Mouse (Mus musculus) embryonic facial prominence, embryonic 15.5 days (tissue): ENCODE measurements around the gene Nfatc2. TPM values are rescaled to one million over a fixed set of nuclear protein-coding genes. Genes with fewer than 3 reads are reported as not detected.

Experiments
- ATAC-seq: fragments of 200-750 bp; cut with Nextera tagmentation; 2 replicates; pipeline ENCODE4 v1.8.0; 2017; ENCODE audit warnings: low read depth, moderate TSS enrichment; ENCODE audit not compliant: insufficient number of reproducible peaks, low FRiP score, low TSS enrichment
- H3K27ac ChIP-seq: fragments of 300-500 bp; sonication (generic); replicated peaks from 2 replicates; pipeline ENCODE4 v1.5.1; 2015; ENCODE audit warnings: mild to moderate bottlenecking, inconsistent platforms
- H3K27me3 ChIP-seq: fragments of 300-500 bp; sonication (generic); 2 replicates; pipeline ENCODE4 v1.6.1; 2015; ENCODE audit warnings: inconsistent platforms
- H3K36me3 ChIP-seq: fragments of 300-500 bp; sonication (generic); 2 replicates; pipeline ENCODE4 v1.6.1; 2015; ENCODE audit warnings: mild to moderate bottlenecking, inconsistent platforms
- H3K4me1 ChIP-seq: fragments of 300-500 bp; sonication (generic); 2 replicates; pipeline ENCODE4 v1.6.1; 2015; ENCODE audit warnings: inconsistent platforms
- H3K4me2 ChIP-seq: fragments of 300-500 bp; sonication (generic); replicated peaks from 2 replicates; pipeline ENCODE4 v1.6.1; 2015; ENCODE audit warnings: mild to moderate bottlenecking, inconsistent platforms
- H3K4me3 ChIP-seq: fragments of 300-500 bp; sonication (generic); replicated peaks from 2 replicates; pipeline ENCODE4 v1.5.1; 2015; ENCODE audit warnings: mild to moderate bottlenecking, inconsistent platforms
- H3K9ac ChIP-seq: fragments of 300-500 bp; sonication (generic); 2 replicates; pipeline ENCODE4 v1.6.1; 2015; ENCODE audit warnings: inconsistent platforms
- H3K9me3 ChIP-seq: fragments of 300-500 bp; sonication (generic); replicated peaks from 2 replicates; pipeline ENCODE4 v1.6.1; 2016; ENCODE audit warnings: inconsistent platforms
- WGBS: fragments of 180-500 bp; shearing (Covaris S2); methylation state at CpG from one replicate; pipeline ENCODE4 v1.1.7; 2015; 5-methylcytosine and 5-hydroxymethylcytosine counted together
- polyA plus RNA-seq: library from polyadenylated mRNA; unstranded; fragments of >200 nt; fragmentation: Nextera tagmentation; extraction: Ambion mirVana; gene quantifications from 2 replicates; pipeline ENCODE4 v1.2.1, GENCODE M21; 2015

The Nfatc2 gene
- polyA plus RNA-seq, 1 experiment from 2014 or later = 5.8 TPM

DNA sequence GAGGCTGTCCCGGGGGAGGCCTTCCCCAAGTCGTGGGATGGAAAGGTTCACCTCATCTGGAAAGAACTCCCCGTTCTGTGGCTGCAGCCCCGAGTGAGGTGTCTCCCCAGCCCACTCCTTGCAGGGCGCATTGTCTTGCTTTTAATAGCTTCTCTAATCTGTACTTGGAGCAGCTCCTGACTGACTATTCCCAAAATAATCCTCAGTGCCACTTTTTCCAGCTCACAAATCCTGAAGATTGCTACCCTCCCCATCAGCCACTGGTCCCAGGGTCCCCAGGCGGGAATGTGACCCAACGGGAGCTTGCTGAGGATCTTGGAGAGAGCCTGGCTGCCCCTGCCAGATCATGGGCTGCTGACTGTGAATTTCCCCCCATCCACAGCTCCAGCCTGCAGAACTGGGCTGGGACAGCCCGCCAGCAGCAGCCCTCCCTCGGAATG, 6.7 kb upstream of the Nfatc2 start:
- Histone ChIP-seq H3K27ac (no peak overlapping the region), H3K9me3 (no peaks in the 10 kb centered on the region), H3K4me3 (no peak overlapping the region), H3K36me3 (no peaks in the 10 kb centered on the region), H3K9ac (no peak overlapping the region), H3K4me2 (no peak overlapping the region), H3K27me3 (no peaks in the 10 kb centered on the region; the same call in 1 of the 2 replicates), H3K4me1 (peaks cover 43% of the 10 kb centered on the region)
- ATAC-seq = no peak
- WGBS = 49% methylated on average over 9 of the region's 9 CpGs

DNA sequence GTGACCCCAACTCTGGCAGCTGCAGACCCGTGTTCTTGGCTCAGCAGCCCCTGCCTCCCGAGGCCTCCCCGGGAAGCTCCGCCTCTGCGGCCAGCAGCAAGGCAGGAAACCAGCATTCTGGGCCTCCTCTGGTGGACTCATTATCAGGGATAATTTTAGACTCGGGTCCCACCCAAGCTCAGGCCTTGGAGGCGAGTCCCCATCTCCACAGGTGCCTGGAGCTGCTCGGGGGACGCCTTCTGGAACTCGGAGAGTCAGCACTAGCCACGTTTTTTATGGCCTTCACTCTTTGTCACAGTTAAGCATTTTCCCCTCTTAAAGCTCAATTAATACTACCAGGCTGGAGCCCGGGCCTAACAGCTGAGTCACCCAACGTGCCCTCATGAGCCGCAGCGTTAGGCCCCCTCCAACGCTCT, 3.2 kb upstream of the Nfatc2 start:
- no peaks in the 10 kb centered on the region for H3K9me3 ChIP-seq
- 27% methylated on average over 16 of the region's 16 CpGs for WGBS
- H3K9ac ChIP-seq = no peak overlapping the region
- peak overlapping the region; percentile 53; the same call in 1 of the 2 replicates for H3K27ac ChIP-seq
- H3K4me3 ChIP-seq = no peak overlapping the region
- H3K4me2 ChIP-seq = no peak overlapping the region
- 0 out of 2 replicates have a peak, but pooled peaks have one; percentile 25 for ATAC-seq
- no peaks in the 10 kb centered on the region for H3K36me3 ChIP-seq
- peaks cover 27% of the 10 kb centered on the region for H3K27me3 ChIP-seq
- H3K4me1 ChIP-seq = peaks cover 64% of the 10 kb centered on the region

DNA sequence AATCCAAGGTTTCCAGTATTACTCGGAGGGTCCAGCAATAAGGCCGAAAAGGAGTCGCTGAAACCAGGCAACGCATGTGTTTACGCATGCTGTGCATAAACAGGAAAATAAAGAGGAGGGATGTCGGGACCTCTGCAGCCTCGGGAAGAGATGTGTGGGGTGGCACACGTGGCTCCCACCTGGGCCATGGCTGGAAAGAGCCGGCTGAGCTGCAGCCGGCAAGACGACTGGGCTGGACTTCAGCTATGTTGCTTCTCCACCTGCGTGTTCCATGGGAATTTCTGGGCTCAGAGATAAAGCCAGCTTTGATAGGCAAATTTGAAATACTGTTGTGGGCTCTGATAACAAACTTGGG, 907 bp upstream of the Nfatc2 start:
- Histone ChIP-seq H3K27ac (peak overlapping the region; percentile 86; the same call in 1 of the 2 replicates), H3K4me1 (peaks cover 44% of the 10 kb centered on the region), H3K36me3 (no peaks in the 10 kb centered on the region), H3K4me2 (peak overlapping the region; percentile 95; the same call in 1 of the 2 replicates), H3K27me3 (peaks cover 36% of the 10 kb centered on the region), H3K9me3 (no peaks in the 10 kb centered on the region), H3K4me3 (no peak overlapping the region), H3K9ac (no peak overlapping the region)
- WGBS = 18% methylated on average over 12 of the region's 12 CpGs
- ATAC-seq = no peak

DNA sequence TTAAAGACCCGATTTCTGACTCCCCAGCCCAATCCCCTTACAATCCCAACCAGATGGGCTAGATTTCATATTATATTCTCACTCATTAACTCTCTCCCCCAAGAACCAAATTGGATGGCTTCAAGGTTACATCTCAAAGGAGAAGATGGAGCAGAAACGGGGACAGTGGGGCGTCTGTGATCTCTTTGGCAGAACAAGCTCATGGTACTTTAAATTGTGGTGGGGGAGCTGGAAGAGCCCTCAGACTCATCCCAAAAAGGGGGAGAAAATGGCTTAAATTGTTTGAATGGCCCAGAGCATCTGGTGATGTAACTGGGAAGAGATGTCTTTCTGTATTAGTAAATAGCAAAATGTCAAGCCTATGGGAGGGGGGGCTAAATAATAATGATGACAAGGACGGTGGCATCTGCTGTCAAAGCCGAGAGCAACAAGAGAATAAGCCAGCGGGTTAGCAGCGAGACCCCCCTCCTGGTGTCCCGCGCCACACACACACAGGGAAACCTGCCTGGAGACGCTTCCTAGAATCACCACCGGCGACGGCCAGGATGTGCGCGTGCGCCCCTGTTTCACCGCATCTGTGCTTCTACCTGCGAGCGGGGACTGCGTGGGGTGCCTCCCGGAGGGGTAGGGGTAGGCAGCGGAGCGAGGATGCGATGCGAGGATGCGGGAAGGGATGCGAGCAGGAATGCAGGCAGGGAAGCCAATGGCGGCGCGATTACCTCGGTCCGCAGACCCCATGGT, 537 bp downstream of the Nfatc2 start:
- Histone ChIP-seq H3K9ac (peak overlapping the region; percentile 46), H3K27me3 (peaks cover 36% of the 10 kb centered on the region), H3K27ac (peak overlapping the region; percentile 86), H3K4me3 (peak overlapping the region; percentile 57), H3K36me3 (no peaks in the 10 kb centered on the region), H3K9me3 (no peaks in the 10 kb centered on the region), H3K4me1 (peaks cover 43% of the 10 kb centered on the region), H3K4me2 (peak overlapping the region; percentile 95)
- ATAC-seq = no peak; the same call in 1 of the 2 replicates
- WGBS = 2% methylated on average over 32 of the region's 32 CpGs

GRCm38 (mm10) chr2:168595693-168596092, 5.8 kb downstream of the Nfatc2 start:
- H3K4me2 ChIP-seq = no peak overlapping the region

GRCm38 (mm10) chr2:168593676-168594075, 7.8 kb downstream of the Nfatc2 start:
- 76% methylated on average over 6 of the region's 6 CpGs for WGBS
- Histone ChIP-seq H3K4me1 (peaks cover 20% of the 10 kb centered on the region), H3K27me3 (peaks cover 33% of the 10 kb centered on the region), H3K36me3 (no peaks in the 10 kb centered on the region), H3K9ac (no peak overlapping the region), H3K4me2 (no peak overlapping the region), H3K4me3 (no peak overlapping the region), H3K27ac (no peak overlapping the region), H3K9me3 (no peaks in the 10 kb centered on the region)
- no peak for ATAC-seq

More at GRCm38 (mm10) chr2:168595693-168596092, 5.8 kb downstream of the Nfatc2 start:
- H3K9ac ChIP-seq = no peak overlapping the region
- H3K4me3 ChIP-seq = no peak overlapping the region
- H3K36me3 ChIP-seq = no peaks in the 10 kb centered on the region
- no peaks in the 10 kb centered on the region for H3K9me3 ChIP-seq
- WGBS = 75% methylated on average over 7 of the region's 7 CpGs
- no peak overlapping the region for H3K27ac ChIP-seq
- H3K27me3 ChIP-seq = peaks cover 31% of the 10 kb centered on the region
- no peak for ATAC-seq
- H3K4me1 ChIP-seq = peaks cover 8% of the 10 kb centered on the region

GRCm38 (mm10) chr2:168593004-168593403, 8.5 kb downstream of the Nfatc2 start:
- Histone ChIP-seq H3K9me3 (no peaks in the 10 kb centered on the region), H3K36me3 (no peaks in the 10 kb centered on the region), H3K27me3 (peaks cover 33% of the 10 kb centered on the region), H3K4me3 (no peak overlapping the region), H3K4me2 (no peak overlapping the region), H3K4me1 (peaks cover 20% of the 10 kb centered on the region), H3K27ac (no peak overlapping the region), H3K9ac (no peak overlapping the region)
- 81% methylated on average over 5 of the region's 5 CpGs for WGBS
- ATAC-seq = no peak

GRCm38 (mm10) chr2:168591076-168591475, 10.4 kb downstream of the Nfatc2 start:
- Histone ChIP-seq H3K27me3 (peaks cover 33% of the 10 kb centered on the region), H3K4me1 (peaks cover 20% of the 10 kb centered on the region), H3K27ac (no peak overlapping the region), H3K9ac (no peak overlapping the region), H3K4me2 (no peak overlapping the region), H3K9me3 (no peaks in the 10 kb centered on the region), H3K36me3 (no peaks in the 10 kb centered on the region), H3K4me3 (no peak overlapping the region)
- WGBS = 82% methylated on average over 2 of the region's 2 CpGs
- ATAC-seq = no peak

DNA sequence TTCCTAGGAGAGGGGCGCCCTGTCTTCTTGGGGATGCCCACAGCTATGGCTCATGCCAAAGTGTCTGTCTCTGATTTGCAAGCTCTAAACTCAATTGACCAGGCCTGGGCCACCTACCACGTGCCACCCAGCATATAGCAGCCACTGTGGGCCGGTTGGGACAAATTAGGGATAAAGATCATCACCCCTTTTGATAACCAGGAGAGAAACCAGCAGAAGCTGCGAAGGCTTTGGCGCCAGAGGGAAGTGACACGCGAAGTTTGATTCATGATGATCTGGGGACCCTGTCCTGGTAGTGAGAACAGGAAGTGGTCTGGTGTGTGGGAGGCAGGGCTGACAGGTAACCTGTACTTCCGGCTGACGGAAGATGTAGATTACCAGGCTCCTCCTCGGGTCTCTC, 10.9 kb downstream of the Nfatc2 start:
- 42% methylated on average over 10 of the region's 10 CpGs for WGBS

DNA sequence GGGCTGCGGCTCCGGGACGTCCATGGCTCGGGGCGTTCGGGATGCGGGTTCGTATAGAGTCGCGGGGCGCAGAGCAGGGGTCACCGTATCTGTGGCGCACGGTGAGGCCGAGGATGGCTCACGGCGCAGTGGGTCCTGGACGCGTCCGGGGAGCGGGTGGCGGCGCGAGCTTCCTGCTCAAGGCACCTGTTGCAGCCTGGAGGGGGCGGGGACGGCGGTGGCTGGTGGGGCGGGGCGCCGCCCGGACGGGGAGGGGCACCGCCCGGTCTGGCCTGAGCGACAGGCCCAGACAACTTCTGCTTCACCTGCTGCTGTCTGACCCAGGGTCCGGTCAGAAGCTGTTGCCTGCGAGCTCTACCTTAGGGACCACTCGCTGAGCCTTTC, 11.3 kb downstream of the Nfatc2 start:
- no peaks in the 10 kb centered on the region for H3K36me3 ChIP-seq
- WGBS = 5% methylated on average over 37 of the region's 38 CpGs
- no peaks in the 10 kb centered on the region for H3K9me3 ChIP-seq
- H3K9ac ChIP-seq = 0 out of 2 replicates have a peak overlapping the region, but pooled peaks have one; percentile 15
- H3K4me3 ChIP-seq = peak overlapping the region; percentile 42
- peak overlapping the region; percentile 70 for H3K4me2 ChIP-seq
- H3K27me3 ChIP-seq = peaks cover 33% of the 10 kb centered on the region
- peaks cover 20% of the 10 kb centered on the region for H3K4me1 ChIP-seq
- no peak overlapping the region; the same call in 1 of the 2 replicates for H3K27ac ChIP-seq
- peak; percentile 65; the same call in 1 of the 2 replicates for ATAC-seq

More for the DNA sequence above, 10.9 kb downstream of the Nfatc2 start:
- Histone ChIP-seq H3K4me3 (peak overlapping the region; percentile 42), H3K9ac (no peak overlapping the region), H3K9me3 (no peaks in the 10 kb centered on the region), H3K27ac (no peak overlapping the region), H3K27me3 (peaks cover 33% of the 10 kb centered on the region), H3K36me3 (no peaks in the 10 kb centered on the region), H3K4me2 (peak overlapping the region; percentile 70), H3K4me1 (peaks cover 20% of the 10 kb centered on the region)
- no peak for ATAC-seq

- Histone ChIP-seq H3K4me2 (peak overlapping the region; percentile 70), H3K4me3 (peak overlapping the region; percentile 42), H3K27ac (no peak overlapping the region; the same call in 1 of the 2 replicates), H3K4me1 (peaks cover 20% of the 10 kb centered on the region), H3K9me3 (no peaks in the 10 kb centered on the region), H3K9ac (0 out of 2 replicates have a peak overlapping the region, but pooled peaks have one; percentile 15), H3K36me3 (no peaks in the 10 kb centered on the region), H3K27me3 (peaks cover 33% of the 10 kb centered on the region)
- no peak for ATAC-seq
- 10% methylated on average over 21 of the region's 21 CpGs for WGBS
Observed at GRCm38 (mm10) chr2:168589368-168590167, 11.9 kb downstream of the Nfatc2 start.
